Mouse (Mus musculus): ENCODE measurements around the gene Pigx. TPM values are rescaled to one million over a fixed set of nuclear protein-coding genes. Genes with fewer than 3 reads are reported as not detected.

Gene Pigx
- polyA plus RNA-seq (2012; fragmentation: generic; extraction: Trizol): 10 to 100 TPM; 12.1 to 35.1 TPM

GRCm38 (mm10) chr16:32099638-32100150, at the start of gene Pigx, which contains the start of gene Cep19:
Gene Pigx (minus strand): TSS chr16:32099740.
Gene Cep19 (plus strand): TSS chr16:32099800.

DNA sequence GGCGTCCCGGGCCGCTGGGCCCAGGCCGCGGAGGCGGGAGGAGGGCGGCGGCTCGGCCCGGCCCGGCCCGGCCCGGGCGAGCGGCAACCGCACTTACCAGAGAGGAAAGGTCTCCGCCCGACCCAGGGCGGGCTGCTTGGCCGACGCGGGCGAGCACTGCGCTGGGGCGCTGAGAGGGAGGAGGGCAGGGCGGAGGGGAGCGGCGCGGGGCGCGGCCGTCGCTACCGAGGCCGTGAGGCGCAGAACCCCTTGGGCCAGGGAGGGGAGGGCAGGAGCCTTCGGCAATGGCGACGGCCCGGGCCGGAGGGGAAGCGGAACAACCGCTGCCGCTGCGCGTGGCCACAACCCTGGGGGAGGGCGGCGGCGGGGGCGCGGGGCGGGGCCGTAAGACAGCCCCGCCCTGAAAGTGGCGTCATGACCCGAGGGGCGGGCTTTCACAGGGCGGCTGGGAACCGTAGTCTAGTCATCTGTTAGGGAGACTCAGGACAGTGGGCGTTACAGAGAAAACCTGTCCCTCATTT, 20.5 kb downstream of the Pigx start, which contains the start of gene Pak2:
Gene Pak2 (minus strand): TSS at position 352 of the 521 bp plus-strand sequence.

Other genes starting within 250 kb of the Pigx start
- gene Meltf, start 220.9 kb downstream of the Pigx start, polyA plus RNA-seq (2012; fragmentation: generic; extraction: Trizol): under 1 TPM; 0.02 to 0.42 TPM
- under 1 TPM; 0.01 to 0.09 TPM for gene Pigz, start 165.9 kb downstream of the Pigx start, polyA plus RNA-seq (2012; fragmentation: generic; extraction: Trizol)
- 10 to 100 TPM; 66.5 to 82.2 TPM for gene 0610012G03Rik, start 151.2 kb downstream of the Pigx start, polyA plus RNA-seq (2012; fragmentation: generic; extraction: Trizol)
- 10 to 100 TPM in 1 of 2 experiments, 1 to 10 TPM in 1; 8.7 to 30.5 TPM for gene Ncbp2, start 151.2 kb downstream of the Pigx start, polyA plus RNA-seq (2012; fragmentation: generic; extraction: Trizol)
- 1 to 10 TPM in 1 of 2 experiments, under 1 TPM in 1; 0.48 to 4.4 TPM for gene Senp5, start 96.5 kb downstream of the Pigx start, polyA plus RNA-seq (2012; fragmentation: generic; extraction: Trizol)
- gene Pak2, start 20.4 kb downstream of the Pigx start, polyA plus RNA-seq (2012; fragmentation: generic; extraction: Trizol): 10 to 100 TPM in 1 of 2 experiments, 1 to 10 TPM in 1; 1.7 to 11.9 TPM
- 10 to 100 TPM in 1 of 2 experiments, 1 to 10 TPM in 1; 1.7 to 13.2 TPM for gene Cep19, start 60 bp upstream of the Pigx start, polyA plus RNA-seq (2012; fragmentation: generic; extraction: Trizol)
- gene Nrros, start 65.9 kb upstream of the Pigx start, polyA plus RNA-seq (2012; fragmentation: generic; extraction: Trizol): not detected
- gene Bex6, start 80.1 kb upstream of the Pigx start, polyA plus RNA-seq (2012; fragmentation: generic; extraction: Trizol): not detected
- gene Fbxo45, start 147.4 kb upstream of the Pigx start, polyA plus RNA-seq (2012; fragmentation: generic; extraction: Trizol): 1 to 10 TPM in 1 of 2 experiments, under 1 TPM in 1; 0.44 to 3.6 TPM
- 10 to 100 TPM in 1 of 2 experiments, 1 to 10 TPM in 1; 4.1 to 11.1 TPM for gene Wdr53, start 147.5 kb upstream of the Pigx start, polyA plus RNA-seq (2012; fragmentation: generic; extraction: Trizol)
- gene Smco1, start 171.7 kb upstream of the Pigx start, polyA plus RNA-seq (2012; fragmentation: generic; extraction: Trizol): not detected
- gene Rnf168, start 177.7 kb upstream of the Pigx start, polyA plus RNA-seq (2012; fragmentation: generic; extraction: Trizol): 1 to 10 TPM; 1.7 to 5.0 TPM
- 1 to 10 TPM in 1 of 2 experiments, under 1 TPM in 1; 0.32 to 3.5 TPM for gene Ubxn7, start 232.5 kb upstream of the Pigx start, polyA plus RNA-seq (2012; fragmentation: generic; extraction: Trizol)

Data from C3H10T1/2 (cell line).